8 mouse cellular contexts compared by ENCODE assay signal in genomic region chr16:38679431-38680021, GRCm38 (mm10). TPM values are rescaled to one million over a fixed set of nuclear protein-coding genes. Genes with fewer than 3 reads are reported as not detected.
DNase-seq lines count a peak whose midpoint lies in the region; ATAC-seq lines count a peak whose summit lies in the region.

No protein-coding gene starts in this region.

- H3K9ac ChIP-seq in kidney, embryonic 15.5 days, result no peak overlapping the region
- H3K9ac ChIP-seq in forebrain, embryonic 13.5 days, result no peak overlapping the region

- peak; percentile 67 for ATAC-seq in common myeloid progenitor, adult 5-6 weeks (replicated peaks; ENCODE audit: low read depth, poor library complexity, severe bottlenecking)
- ATAC-seq in kidney, embryonic 15.5 days (replicated peaks; ENCODE audit: low FRiP score), result peak; percentile 60
- ATAC-seq in cerebellum, adult (ENCODE audit: insufficient number of reproducible peaks, low FRiP score, low TSS enrichment), result no peak
- ATAC-seq in forebrain, embryonic 13.5 days, result no peak

- peak overlapping the region; percentile 49 for H3K4me2 ChIP-seq in kidney, embryonic 15.5 days
- no peak overlapping the region for H3K4me2 ChIP-seq in forebrain, embryonic 13.5 days

- H3K79me2 ChIP-seq in macrophage (ENCODE audit: inconsistent target), result peaks cover 81% of the 10 kb centered on the region; the same call in 1 of the 2 replicates

- peaks cover 16% of the 10 kb centered on the region for H3K4me1 ChIP-seq in kidney, embryonic 15.5 days
- H3K4me1 ChIP-seq in forebrain, embryonic 13.5 days, result no peaks in the 10 kb centered on the region

- H3K27ac ChIP-seq in kidney, embryonic 15.5 days, result peak overlapping the region; percentile 70
- H3K27ac ChIP-seq in macrophage, result peak overlapping the region; percentile 83
- H3K27ac ChIP-seq in forebrain, embryonic 13.5 days, result no peak overlapping the region

- H3K36me3 ChIP-seq in kidney, embryonic 15.5 days, result no peaks in the 10 kb centered on the region
- 0 out of 2 replicates have a peak, but pooled peaks cover 3% of the 10 kb centered on the region for H3K36me3 ChIP-seq in macrophage (ENCODE audit: inconsistent target)
- H3K36me3 ChIP-seq in forebrain, embryonic 13.5 days (ENCODE audit: poor library complexity, severe bottlenecking), result no peaks in the 10 kb centered on the region

- no peaks in the 10 kb centered on the region for H3K9me3 ChIP-seq in kidney, embryonic 15.5 days (replicated peaks)
- H3K9me3 ChIP-seq in forebrain, embryonic 13.5 days (replicated peaks), result no peaks in the 10 kb centered on the region

- WGBS in kidney, embryonic 15.5 days, result 18% methylated on average over 12 of the region's 12 CpGs
- 6% methylated on average over 12 of the region's 12 CpGs for whole genome bisulfite sequencing in macrophage (ENCODE audit: missing documents)
- 64% methylated on average over 12 of the region's 12 CpGs for WGBS in forebrain, embryonic 13.5 days

- peak overlapping the region; percentile 18 for H3K4me3 ChIP-seq in kidney, embryonic 15.5 days (replicated peaks)
- peak overlapping the region; percentile 23 for H3K4me3 ChIP-seq in macrophage (ENCODE audit: inconsistent target)
- no peak overlapping the region for H3K4me3 ChIP-seq in forebrain, embryonic 13.5 days

- DNase-seq in heart, adult 18-20 months, result peak; percentile 42 to 67
- no peak for DNase-seq in heart, postnatal 25 days (ENCODE audit: low spot score)
- no peak for DNase-seq in frontal cortex, postnatal 14 days (ENCODE audit: low spot score in 2 of 2)

- intact Hi-C loops in heart, postnatal 25 days (cut with DNase I), result no loop called here

- no peaks in the 10 kb centered on the region for H3K27me3 ChIP-seq in kidney, embryonic 15.5 days
- no peaks in the 10 kb centered on the region for H3K27me3 ChIP-seq in forebrain, embryonic 13.5 days

RNA-seq across cellular contexts. Expression of gene Arhgap31, which starts 33.5 kb away (rescaled TPM):
- 10 to 100 TPM; 39.6 to 40.8 TPM for total RNA-seq in heart, adult 18-20 months (2021)
- 10 to 100 TPM; 34.8 to 48.2 TPM for total RNA-seq in heart, postnatal 25 days (2021)
- total RNA-seq in common myeloid progenitor, adult 5-6 weeks (2017), result 4.0 and 4.5 TPM in 2 replicates
- polyA plus RNA-seq in kidney, embryonic 15.5 days (2015; fragmentation: Nextera tagmentation; extraction: Ambion mirVana), result 10.4 and 12.6 TPM in 2 replicates
- total RNA-seq in macrophage (2018; cell fraction: chromatin; rRNA removed), result 100 to 1,000 TPM in 13 of 26 experiments, 10 to 100 TPM in 13; 73.0 to 287 (median 98.6) TPM
- total RNA-seq in macrophage (2018; cell fraction: cytosol; rRNA removed), result 100 to 1,000 TPM in 2 of 26 experiments, 10 to 100 TPM in 24; 51.5 to 132 (median 63.9) TPM
- 100 to 1,000 TPM in 8 of 26 experiments, 10 to 100 TPM in 18; 70.5 to 224 (median 90.7) TPM for total RNA-seq in macrophage (2018; cell fraction: nucleus; rRNA removed)
- 36.3 to 40.3 TPM (median 37.2 TPM) in 3 replicates for polyA plus RNA-seq in macrophage (2018)
- 3.1 and 3.6 TPM in 2 replicates for polyA plus RNA-seq in forebrain, embryonic 13.5 days (2015; fragmentation: Nextera tagmentation; extraction: Ambion mirVana)

Comparison
In these comparisons a context has a peak if more than half of its experiments do, and no peak if none do; other contexts are left out.
1. DNase-seq: peak in heart, adult 18-20 months (2 of 2); none in heart, postnatal 25 days (single experiment) and frontal cortex, postnatal 14 days (0 of 2).
2. ATAC-seq: peak in common myeloid progenitor, adult 5-6 weeks (single experiment) and kidney, embryonic 15.5 days (single experiment); none in cerebellum, adult (single experiment) and forebrain, embryonic 13.5 days (single experiment).